Mouse (Mus musculus) MEL (cell line): ENCODE results near the gene Arhgap24. TPM values are rescaled to one million over a fixed set of nuclear protein-coding genes. Genes with fewer than 3 reads are reported as not detected.

Experiments
- DNase-seq: peaks from one replicate; pipeline ENCODE4 v3.0.0; 2011; ENCODE audit warnings: low read depth, low spot score
- H3K27ac ChIP-seq: 2 replicates; pipeline ENCODE4 v1.5.1; 2012; ENCODE audit warnings: low read depth, mild to moderate bottlenecking, control low read depth, low read length, moderate library complexity; ENCODE audit not compliant: control insufficient read depth
- H3K27me3 ChIP-seq, 2 experiments: fragments of 150-350 bp in 1 of 2; sonication (generic) in 1 of 2; 2 replicates each; pipeline ENCODE4 v1.6.1; 2012; ENCODE audit warnings: low read length in 2 of 2, mild to moderate bottlenecking in 2 of 2, improper control_type of control experiment in 1 of 2, moderate library complexity in 1 of 2; ENCODE audit not compliant: insufficient read depth in 2 of 2, control insufficient read depth in 1 of 2
- H3K36me3 ChIP-seq, 2 experiments: 2 replicates each; pipeline ENCODE4 v1.6.1; 2012 to 2014; ENCODE audit warnings: low read length in 2 of 2, improper control_type of control experiment in 1 of 2, inconsistent platforms in 1 of 2, mild to moderate bottlenecking in 1 of 2; ENCODE audit not compliant: insufficient read depth in 2 of 2, control insufficient read depth in 1 of 2
- H3K4me1 ChIP-seq, 2 experiments: fragments of 150-350 bp in 1 of 2; sonication (generic) in 1 of 2; 2 replicates each; pipeline ENCODE4 v1.6.1; 2012; ENCODE audit warnings: low read length in 2 of 2, improper control_type of control experiment in 1 of 2, mild to moderate bottlenecking in 1 of 2; ENCODE audit not compliant: insufficient read depth in 2 of 2, control insufficient read depth in 1 of 2
- H3K4me3 ChIP-seq, 2 experiments: fragments of 150-350 bp in 1 of 2; sonication (generic) in 1 of 2; 2 replicates each; pipeline ENCODE4 v1.5.1; 2012; ENCODE audit warnings: low read depth in 2 of 2, low read length in 2 of 2, mild to moderate bottlenecking in 2 of 2, moderate library complexity in 2 of 2, control low read depth in 1 of 2, improper control_type of control experiment in 1 of 2; ENCODE audit not compliant: control insufficient read depth in 1 of 2, insufficient read depth in 1 of 2
- H3K79me2 ChIP-seq: 2 replicates; pipeline ENCODE4 v1.6.1; 2012; ENCODE audit warnings: mild to moderate bottlenecking, low read length, moderate library complexity; ENCODE audit not compliant: control insufficient read depth, poor library complexity, insufficient read depth
- H3K9ac ChIP-seq: 2 replicates; pipeline ENCODE4 v1.6.1; 2012; ENCODE audit warnings: low read depth, mild to moderate bottlenecking, control low read depth, low read length, moderate library complexity; ENCODE audit not compliant: control insufficient read depth, poor library complexity, severe bottlenecking
- H3K9me3 ChIP-seq: fragments of 150-350 bp; sonication (generic); replicated peaks from 2 replicates; pipeline ENCODE4 v1.6.1; 2012; ENCODE audit warnings: mild to moderate bottlenecking, low read length, improper control_type of control experiment, moderate library complexity; ENCODE audit not compliant: insufficient read depth
- JUND ChIP-seq: IDR thresholded peaks from 2 replicates; pipeline ENCODE4 v1.6.1; 2011; ENCODE audit warnings: low read depth, mild to moderate bottlenecking, improper control_type of control experiment, low read length
- MAFK ChIP-seq: IDR thresholded peaks from 2 replicates; pipeline ENCODE4 v1.6.1; 2011; ENCODE audit warnings: low read depth, mild to moderate bottlenecking, low read length, improper control_type of control experiment, borderline replicate concordance
- MAZ ChIP-seq: IDR thresholded peaks from 2 replicates; pipeline ENCODE4 v1.6.1; 2012; ENCODE audit warnings: low read depth, mild to moderate bottlenecking, inconsistent platforms, low read length, improper control_type of control experiment
- MXI1 ChIP-seq: IDR thresholded peaks from 2 replicates; pipeline ENCODE4 v1.6.1; 2011; ENCODE audit warnings: mild to moderate bottlenecking, low read depth, low read length, improper control_type of control experiment
- MYC ChIP-seq: IDR thresholded peaks from 2 replicates; pipeline ENCODE4 v1.6.1; 2011; ENCODE audit warnings: low read depth, mild to moderate bottlenecking, low read length, improper control_type of control experiment, moderate library complexity
- NRF1 ChIP-seq: IDR thresholded peaks from 2 replicates; pipeline ENCODE4 v1.6.1; 2014; ENCODE audit warnings: low read depth, mild to moderate bottlenecking, inconsistent platforms, low read length, improper control_type of control experiment, moderate library complexity; ENCODE audit not compliant: poor library complexity, insufficient read depth, severe bottlenecking
- POLR2AphosphoS2 ChIP-seq: IDR thresholded peaks from 2 replicates; pipeline ENCODE4 v1.6.1; 2011; ENCODE audit warnings: low read length, improper control_type of control experiment
- POLR2AphosphoS5 ChIP-seq: IDR thresholded peaks from 2 replicates; pipeline ENCODE4 v1.6.1; 2012; ENCODE audit warnings: low read depth, borderline replicate concordance, mild to moderate bottlenecking, inconsistent platforms, low read length, moderate library complexity, mixed read lengths
- RAD21 ChIP-seq: IDR thresholded peaks from 2 replicates; pipeline ENCODE4 v1.6.1; 2011; ENCODE audit warnings: mild to moderate bottlenecking, low read depth, low read length, improper control_type of control experiment
- RCOR1 ChIP-seq: IDR thresholded peaks from 2 replicates; pipeline ENCODE4 v1.6.1; 2012; ENCODE audit warnings: low read depth, mild to moderate bottlenecking, inconsistent platforms, low read length, improper control_type of control experiment
- SMC3 ChIP-seq: IDR thresholded peaks from 2 replicates; pipeline ENCODE4 v1.6.1; 2011; ENCODE audit warnings: low read depth, low read length, improper control_type of control experiment
- TBP ChIP-seq: IDR thresholded peaks from 2 replicates; pipeline ENCODE4 v1.8.0; 2011; ENCODE audit warnings: low read depth, low read length, improper control_type of control experiment
- USF1 ChIP-seq: IDR thresholded peaks from 2 replicates; pipeline ENCODE4 v1.6.1; 2014; ENCODE audit warnings: low read depth, mild to moderate bottlenecking, inconsistent platforms, low read length, improper control_type of control experiment, moderate library complexity
- ZMIZ1 ChIP-seq: IDR thresholded peaks from 2 replicates; pipeline ENCODE4 v1.6.1; 2012; ENCODE audit warnings: low read depth, mild to moderate bottlenecking, inconsistent platforms, low read length, improper control_type of control experiment, moderate library complexity
- ZNF384 ChIP-seq: IDR thresholded peaks from 2 replicates; pipeline ENCODE4 v1.6.1; 2012; ENCODE audit warnings: low read depth, mild to moderate bottlenecking, inconsistent platforms, low read length, improper control_type of control experiment
- polyA plus RNA-seq, 2 experiments: library from polyadenylated mRNA; stranded (reverse) in 1 of 2; unstranded in 1 of 2; fragments of >175 nt in 1 of 2; fragments of >200 nt in 1 of 2; gene quantifications; 2 replicates each; pipeline versions ENCODE4 v1.2.1 to v1.2.4; 2012; ENCODE audit warnings: low replicate concordance in 2 of 2, low read depth in 1 of 2; ENCODE audit not compliant: insufficient read length in 2 of 2, insufficient read depth in 1 of 2, missing spikeins in 1 of 2
- total RNA-seq: library from RNA; depleted of rRNA; stranded (reverse); fragments of 300-350 nt; gene quantifications from 2 replicates; pipeline ENCODE4 v1.2.3, GENCODE M21; 2012

Gene Arhgap24
- total and polyA plus RNA-seq, 3 experiments: not detected

GRCm38 (mm10) chr5:102623807-102624435 is 142.7 kb downstream of the Arhgap24 start:
- Histone ChIP-seq H3K9me3 (no peaks in the 10 kb centered on the region), H3K36me3 (no peaks in the 10 kb centered on the region)

GRCm38 (mm10) chr5:102626671-102627070 is 145.5 kb downstream of the Arhgap24 start:
- Histone ChIP-seq H3K27ac (no peak overlapping the region), H3K4me3 (no peak overlapping the region), H3K36me3 (no peaks in the 10 kb centered on the region), H3K9ac (no peak overlapping the region), H3K4me1 (no peaks in the 10 kb centered on the region), H3K79me2 (no peaks in the 10 kb centered on the region), H3K9me3 (no peaks in the 10 kb centered on the region), H3K27me3 (no peaks in the 10 kb centered on the region)
- no peak for DNase-seq
- no peak for TF ChIP-seq MYC
- TF ChIP-seq RCOR1: no peak
- TF ChIP-seq JUND: no peak
- no peak for TF ChIP-seq TBP
- TF ChIP-seq MAFK: no peak
- no peak for TF ChIP-seq SMC3
- no peak for TF ChIP-seq POLR2AphosphoS5
- no peak for TF ChIP-seq NRF1
- TF ChIP-seq USF1: no peak
- no peak for TF ChIP-seq MAZ
- TF ChIP-seq POLR2AphosphoS2: no peak
- TF ChIP-seq MXI1: no peak
- no peak for TF ChIP-seq ZNF384

More at GRCm38 (mm10) chr5:102623807-102624435, 142.7 kb downstream of the Arhgap24 start:
- TF ChIP-seq TBP (no peak), NRF1 (no peak), MAZ (no peak), RAD21 (no peak), MYC (no peak), ZMIZ1 (no peak)
- no peaks in the 10 kb centered on the region for H3K79me2 ChIP-seq
- no peak for DNase-seq
- H3K9ac ChIP-seq: no peak overlapping the region
- H3K27ac ChIP-seq: no peak overlapping the region
- no peaks in the 10 kb centered on the region for H3K4me1 ChIP-seq
- H3K27me3 ChIP-seq: no peaks in the 10 kb centered on the region
- H3K4me3 ChIP-seq: no peak overlapping the region
